Mouse (Mus musculus): ENCODE results near the gene Tmem239.

DNA sequence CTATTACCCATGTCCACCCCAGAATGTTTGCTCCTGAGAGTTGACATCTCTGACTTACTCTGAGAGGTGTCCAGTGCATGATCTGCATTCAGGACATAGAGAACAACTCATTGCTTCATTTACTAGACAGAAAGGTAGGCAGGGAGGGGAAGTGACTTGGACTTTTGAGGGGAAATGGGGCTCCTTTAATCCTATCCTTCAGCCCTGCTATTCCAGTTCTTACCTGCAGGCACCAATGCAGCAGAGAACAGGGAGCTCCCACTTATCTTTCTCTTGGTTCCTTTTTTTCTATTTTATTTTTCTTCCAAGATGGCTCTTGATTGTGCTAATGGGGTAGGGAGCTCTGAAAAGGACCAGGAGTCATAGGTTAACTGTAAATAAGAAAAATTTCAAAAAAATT, 42.2 kb downstream of the Tmem239 start:
- TF ChIP-seq CTCF (IDR thresholded peaks at IDR 0.05; ENCODE audit: low read depth) (no peak), EP300 (IDR thresholded peaks at IDR 0.05; ENCODE audit: low read depth) (no peak)

All from liver, postnatal 0 days (tissue).